Mouse (Mus musculus) ES-E14 (cell line): ENCODE data around the gene Il17f. TPM values are rescaled to one million over a fixed set of nuclear protein-coding genes. Genes with fewer than 3 reads are reported as not detected.
A peak's percentile ranks its signal among the peaks of the same experiment; 100 is the strongest.

ENCODE experiments used
- DNase-seq: peaks from one replicate; pipeline ENCODE4 v3.0.0-alpha.2; 2013; ENCODE audit warnings: low read depth, low spot score
- H3K27ac ChIP-seq: 2 replicates; pipeline ENCODE4 v1.5.1; 2012; ENCODE audit warnings: low read depth, mild to moderate bottlenecking, low read length, moderate library complexity, mixed read lengths; ENCODE audit not compliant: poor library complexity, insufficient read depth, severe bottlenecking
- H3K36me3 ChIP-seq: 2 replicates; pipeline ENCODE4 v1.6.1; 2012; ENCODE audit warnings: mild to moderate bottlenecking, low read length, moderate library complexity, mixed read lengths; ENCODE audit not compliant: control insufficient read depth, poor library complexity, insufficient read depth, severe bottlenecking
- H3K4me1 ChIP-seq, 2 experiments: fragments of 150-350 bp in 1 of 2; sonication (generic) in 1 of 2; 2 replicates each; pipeline ENCODE4 v1.6.1; 2012; ENCODE audit warnings: low read length in 2 of 2, mild to moderate bottlenecking in 1 of 2, mixed read lengths in 1 of 2; ENCODE audit not compliant: control insufficient read depth in 2 of 2, insufficient read depth in 2 of 2, poor library complexity in 1 of 2
- H3K4me3 ChIP-seq, 2 experiments: fragments of 150-350 bp in 1 of 2; sonication (generic) in 1 of 2; 2 replicates each; pipeline ENCODE4 v1.5.1; 2012; ENCODE audit warnings: low read length in 2 of 2, low read depth in 1 of 2, mild to moderate bottlenecking in 1 of 2, mixed read lengths in 1 of 2; ENCODE audit not compliant: insufficient read depth in 1 of 2, poor library complexity in 1 of 2, severe bottlenecking in 1 of 2
- H3K9ac ChIP-seq: 2 replicates; pipeline ENCODE4 v1.6.1; 2012; ENCODE audit warnings: low read depth, mild to moderate bottlenecking, low read length, mixed read lengths; ENCODE audit not compliant: poor library complexity, insufficient read depth, severe bottlenecking
- H3K9me3 ChIP-seq: fragments of 150-350 bp; sonication (generic); 2 replicates; pipeline ENCODE4 v1.6.1; 2012; ENCODE audit warnings: low read depth, mild to moderate bottlenecking, low read length; ENCODE audit not compliant: control insufficient read depth, insufficient read depth
- CHD2 ChIP-seq: IDR thresholded peaks from 2 replicates; pipeline ENCODE4 v1.6.1; 2014; ENCODE audit warnings: mild to moderate bottlenecking, low read depth, low read length, inconsistent platforms
- HCFC1 ChIP-seq: IDR thresholded peaks from 2 replicates; pipeline ENCODE4 v1.6.1; 2012; ENCODE audit warnings: low read length, inconsistent platforms, borderline replicate concordance; ENCODE audit not compliant: insufficient read depth
- MAFK ChIP-seq: IDR thresholded peaks from 2 replicates; pipeline ENCODE4 v1.6.1; 2014; ENCODE audit warnings: mild to moderate bottlenecking, low read depth, low read length, inconsistent platforms; ENCODE audit not compliant: insufficient read depth
- ZC3H11A ChIP-seq: IDR thresholded peaks from 2 replicates; pipeline ENCODE4 v1.6.1; 2012; ENCODE audit warnings: low read depth, mild to moderate bottlenecking, inconsistent platforms, low read length, borderline replicate concordance
- ZNF384 ChIP-seq: IDR thresholded peaks from 2 replicates; pipeline ENCODE4 v1.6.1; 2012; ENCODE audit warnings: low read depth, low read length, inconsistent platforms
- in situ Hi-C, 2 experiments: fragments of 600-800 bp; cut with MboI; formaldehyde crosslinking; loops; one replicate each; pipeline ENCODE4 v1.15.1; 2025; ENCODE audit warnings: low sequenced_read_pairs in 2 of 2, inconsistent platforms in 1 of 2; ENCODE audit not compliant: unreplicated experiment in 2 of 2
- total RNA-seq: library from RNA; depleted of rRNA; stranded (reverse); fragments of 300-350 nt; gene quantifications from 2 replicates; pipeline ENCODE4 v1.2.3, GENCODE M21; 2012

Gene Il17f
- total RNA-seq, 1 experiment = 0.58 TPM

DNA sequence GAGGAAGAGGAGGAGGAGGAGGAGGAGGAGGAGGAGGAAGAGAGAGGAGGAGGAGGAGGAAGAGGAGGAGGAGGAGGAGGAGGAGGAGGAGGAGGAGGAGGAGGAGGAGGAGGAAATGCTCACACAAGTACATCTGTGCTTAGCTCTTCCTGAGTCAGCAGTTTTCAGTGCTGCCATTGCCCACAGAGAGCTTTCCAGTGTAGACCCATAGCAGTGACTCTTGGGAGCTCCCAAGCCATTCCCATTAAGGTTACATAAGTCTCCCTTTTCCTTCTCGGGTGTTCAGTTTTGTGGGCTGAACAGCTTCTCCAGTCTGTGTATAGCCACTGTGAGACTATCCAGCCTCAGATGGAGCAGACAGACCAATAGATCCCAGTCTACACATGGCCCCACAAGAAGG, 40.1 kb upstream of the Il17f start:
- Histone ChIP-seq H3K4me1 (no peaks in the 10 kb centered on the region), H3K9ac (no peak overlapping the region), H3K36me3 (no peaks in the 10 kb centered on the region), H3K9me3 (no peaks in the 10 kb centered on the region), H3K4me3 (no peak overlapping the region), H3K27ac (no peak overlapping the region)
- peak; percentile 76 for TF ChIP-seq MAFK
- TF ChIP-seq HCFC1 = no peak
- no peak for DNase-seq
- in situ Hi-C loops = no loop called here

DNA sequence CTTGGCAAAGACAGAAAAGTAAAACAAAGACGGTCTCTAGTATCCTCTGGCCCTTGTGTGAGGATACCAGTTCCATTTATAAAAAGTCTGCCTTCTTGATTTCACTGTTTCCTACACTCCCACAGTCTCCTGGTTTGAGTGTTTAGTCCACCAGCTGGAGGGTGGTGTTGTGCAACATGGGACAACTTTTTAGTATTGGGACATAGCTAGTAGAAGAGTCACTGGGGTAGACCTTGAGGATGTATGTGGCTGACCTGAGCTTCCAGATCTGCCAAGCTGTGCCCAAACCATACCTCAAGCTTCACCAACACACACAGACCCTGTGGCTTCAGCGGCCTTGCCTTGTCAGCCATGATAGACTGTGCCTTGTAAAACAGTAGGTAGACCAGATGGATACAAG, 37.6 kb upstream of the Il17f start:
- Histone ChIP-seq H3K27ac (no peak overlapping the region), H3K36me3 (no peaks in the 10 kb centered on the region), H3K9me3 (no peaks in the 10 kb centered on the region), H3K9ac (no peak overlapping the region), H3K4me1 (no peaks in the 10 kb centered on the region), H3K4me3 (no peak overlapping the region)
- no peak for TF ChIP-seq ZC3H11A
- no peak for TF ChIP-seq MAFK
- TF ChIP-seq ZNF384 = no peak
- no peak for TF ChIP-seq CHD2
- no peak for TF ChIP-seq HCFC1
- in situ Hi-C loops = no loop called here
- no peak for DNase-seq

DNA sequence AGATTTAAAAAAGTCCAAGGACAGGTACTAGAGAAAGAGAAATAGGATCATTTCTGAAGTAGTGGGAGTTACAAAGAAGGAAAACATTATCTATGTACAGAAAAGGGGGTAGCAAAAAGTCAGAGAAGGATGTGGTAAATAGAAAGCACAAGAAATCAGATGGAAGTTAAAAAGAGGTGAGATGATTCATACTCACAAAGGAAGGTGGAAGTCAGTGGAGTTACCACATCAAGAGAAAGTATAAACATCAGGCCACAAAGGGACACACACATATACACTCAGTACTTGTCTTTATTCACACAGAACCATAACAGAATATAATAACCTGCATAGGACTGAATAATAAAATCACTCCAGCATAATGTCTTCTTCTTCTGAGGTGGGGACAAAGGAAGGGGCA, 34.6 kb upstream of the Il17f start:
- Histone ChIP-seq H3K27ac (no peak overlapping the region), H3K9ac (no peak overlapping the region), H3K4me3 (no peak overlapping the region), H3K4me1 (no peaks in the 10 kb centered on the region), H3K9me3 (no peaks in the 10 kb centered on the region), H3K36me3 (no peaks in the 10 kb centered on the region)
- in situ Hi-C loops = no loop called here
- no peak for TF ChIP-seq CHD2
- TF ChIP-seq ZC3H11A = no peak
- no peak for TF ChIP-seq MAFK
- TF ChIP-seq ZNF384 = no peak
- no peak for DNase-seq

DNA sequence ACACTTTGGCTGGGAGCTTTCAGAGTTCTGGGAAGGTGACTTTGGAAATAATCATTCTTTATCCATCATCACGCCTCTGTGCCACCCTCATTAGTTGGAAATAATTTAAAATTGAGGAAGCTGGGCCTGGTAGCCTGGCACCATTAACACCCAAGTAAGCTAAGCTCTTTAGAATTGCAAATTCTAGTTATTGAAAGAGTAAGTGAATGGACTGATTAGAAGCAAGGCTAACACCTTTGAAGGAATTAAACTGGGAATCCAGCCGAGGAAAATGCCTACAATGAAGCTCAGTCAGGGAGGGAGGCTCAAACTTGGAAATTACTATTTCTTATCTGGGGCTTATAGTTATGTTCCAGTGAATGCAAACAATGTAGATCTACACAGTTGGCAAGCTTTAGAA, 33.5 kb upstream of the Il17f start:
- Histone ChIP-seq H3K27ac (no peak overlapping the region), H3K4me3 (no peak overlapping the region), H3K4me1 (no peaks in the 10 kb centered on the region; a peak in 1 of 4 replicates), H3K36me3 (no peaks in the 10 kb centered on the region), H3K9ac (no peak overlapping the region), H3K9me3 (no peaks in the 10 kb centered on the region)
- in situ Hi-C loops = no loop called here
- DNase-seq = no peak
- TF ChIP-seq ZNF384 = no peak
- no peak for TF ChIP-seq CHD2
- TF ChIP-seq ZC3H11A = no peak
- no peak for TF ChIP-seq HCFC1
- TF ChIP-seq MAFK = no peak

DNA sequence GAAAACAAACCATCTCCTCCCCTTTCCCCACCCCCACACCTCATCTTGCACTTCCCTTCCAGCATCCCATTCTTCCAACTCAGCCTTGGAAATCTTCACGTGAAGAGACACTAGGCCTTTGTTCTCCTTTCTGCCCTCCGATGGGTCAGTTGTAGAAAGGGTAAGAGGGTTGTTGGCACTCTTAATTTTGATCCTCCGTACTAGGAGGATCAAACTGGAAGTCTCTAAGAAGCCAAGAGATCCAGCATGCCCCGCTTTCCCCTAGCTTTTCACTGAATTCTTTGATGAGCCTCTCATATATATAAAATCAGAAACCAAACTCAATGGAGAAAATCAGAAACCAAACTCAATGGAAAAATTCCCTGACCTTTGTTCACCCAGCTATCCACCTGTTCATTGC, 33.1 kb upstream of the Il17f start:
- no peak for TF ChIP-seq CHD2
- no peak for TF ChIP-seq HCFC1
- no peak for TF ChIP-seq ZNF384
- Histone ChIP-seq H3K4me3 (no peak overlapping the region), H3K9me3 (no peaks in the 10 kb centered on the region), H3K9ac (no peak overlapping the region), H3K4me1 (no peaks in the 10 kb centered on the region; a peak in 1 of 4 replicates), H3K27ac (no peak overlapping the region), H3K36me3 (no peaks in the 10 kb centered on the region)
- in situ Hi-C loops = no loop called here
- no peak for DNase-seq
